Mouse (Mus musculus): ENCODE data around the gene Gm10447.

Gm10447 gene

DNA sequence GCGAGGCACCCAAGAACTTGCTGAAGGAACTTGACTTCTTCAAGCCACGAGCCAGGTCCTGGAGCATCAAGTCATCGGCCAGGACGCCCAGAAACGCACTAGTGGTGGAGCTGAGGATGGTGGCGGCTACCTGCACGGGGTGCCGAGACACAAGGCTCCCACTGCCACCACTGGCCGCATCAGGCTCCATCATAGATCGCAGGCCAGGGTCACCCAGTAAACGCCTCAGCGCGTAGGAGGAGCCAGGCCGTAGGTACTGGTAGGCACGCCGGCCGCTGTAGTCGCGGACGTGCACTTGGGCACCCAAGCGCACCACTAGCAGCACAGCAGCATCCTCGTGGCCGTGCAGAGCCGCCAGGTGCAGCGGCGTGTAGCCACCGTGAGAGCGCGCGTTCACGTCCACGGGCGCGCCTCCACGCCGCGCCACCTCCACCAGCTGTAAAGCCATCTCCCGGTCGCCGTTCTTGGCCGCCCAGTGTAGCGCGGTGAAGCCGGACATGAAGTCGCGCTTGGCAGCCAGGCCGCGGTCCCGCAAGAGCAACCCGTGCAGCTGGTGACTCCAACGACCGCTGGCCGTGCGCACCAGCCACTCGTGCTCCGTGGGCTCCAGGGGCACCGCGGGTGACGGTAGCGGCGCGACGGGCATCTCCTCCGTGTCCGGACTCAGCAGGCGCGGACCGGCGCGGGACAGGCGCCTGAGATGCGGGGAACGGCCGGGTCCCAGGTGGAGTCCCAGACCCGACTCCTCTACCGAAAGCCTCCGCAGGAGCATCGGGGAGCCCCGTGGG, 21.7 kb upstream of the Gm10447 start:
- peak in 1 of 2 experiments; percentile 45 for DNase-seq

DNA sequence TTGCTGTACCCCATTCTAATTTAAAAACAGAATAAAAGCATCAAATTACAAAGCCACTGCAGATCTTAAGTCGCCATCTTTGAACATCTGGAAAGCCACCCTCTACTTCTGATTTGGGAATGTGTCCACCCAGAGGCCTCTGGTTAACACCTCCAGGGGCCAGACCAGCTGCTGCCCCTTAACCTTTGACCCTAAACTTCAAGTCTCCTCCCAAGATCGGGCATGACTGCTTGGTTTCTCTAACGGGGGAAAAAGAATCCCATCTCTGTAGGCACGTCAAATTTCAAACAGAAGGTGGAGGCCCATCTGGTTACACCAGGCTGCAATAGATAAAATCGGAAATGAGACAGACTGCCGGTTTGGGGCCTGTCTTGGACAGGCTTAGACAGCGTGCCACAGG, 20.9 kb upstream of the Gm10447 start:
- no peak for DNase-seq

DNA sequence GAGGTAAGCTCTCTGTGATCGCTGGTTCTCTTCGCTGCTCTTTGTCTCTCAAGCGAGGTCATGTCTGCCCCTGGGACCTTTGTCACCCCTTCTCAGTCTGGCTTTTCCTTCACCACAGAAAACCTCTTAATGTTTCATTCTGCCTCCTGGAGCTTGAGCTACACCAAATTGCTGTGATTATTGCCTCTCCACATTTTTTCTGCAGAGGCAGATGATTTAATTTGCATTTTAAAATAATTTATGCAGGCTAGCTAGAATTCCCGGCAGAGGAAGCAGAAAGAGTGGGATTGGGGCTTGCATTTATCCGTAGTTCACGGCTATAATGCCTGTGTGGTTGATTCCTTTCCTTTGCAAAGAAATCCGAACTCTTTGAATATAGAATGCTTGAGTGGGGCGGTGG, 18.7 kb upstream of the Gm10447 start:
- no peak for DNase-seq

DNA sequence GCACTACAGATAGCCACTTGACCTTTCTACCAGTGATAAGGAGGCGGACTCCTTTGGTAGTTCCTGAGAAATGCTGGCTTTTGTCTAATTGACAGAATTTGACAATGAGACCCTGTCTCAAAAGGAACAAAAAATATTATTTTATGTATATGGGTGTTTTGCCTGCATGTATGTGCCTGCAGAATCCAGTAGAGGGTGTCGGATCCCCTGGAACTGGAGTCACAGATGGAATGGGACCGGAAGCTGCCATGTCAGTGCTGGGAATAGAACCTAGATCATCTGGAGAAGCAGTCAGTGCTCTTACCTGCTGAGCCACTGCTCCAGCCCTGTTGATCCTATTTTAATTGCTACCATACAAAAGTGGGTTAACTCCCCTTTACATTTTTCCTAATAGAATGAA, 15.8 kb upstream of the Gm10447 start:
- no peak for DNase-seq

DNA sequence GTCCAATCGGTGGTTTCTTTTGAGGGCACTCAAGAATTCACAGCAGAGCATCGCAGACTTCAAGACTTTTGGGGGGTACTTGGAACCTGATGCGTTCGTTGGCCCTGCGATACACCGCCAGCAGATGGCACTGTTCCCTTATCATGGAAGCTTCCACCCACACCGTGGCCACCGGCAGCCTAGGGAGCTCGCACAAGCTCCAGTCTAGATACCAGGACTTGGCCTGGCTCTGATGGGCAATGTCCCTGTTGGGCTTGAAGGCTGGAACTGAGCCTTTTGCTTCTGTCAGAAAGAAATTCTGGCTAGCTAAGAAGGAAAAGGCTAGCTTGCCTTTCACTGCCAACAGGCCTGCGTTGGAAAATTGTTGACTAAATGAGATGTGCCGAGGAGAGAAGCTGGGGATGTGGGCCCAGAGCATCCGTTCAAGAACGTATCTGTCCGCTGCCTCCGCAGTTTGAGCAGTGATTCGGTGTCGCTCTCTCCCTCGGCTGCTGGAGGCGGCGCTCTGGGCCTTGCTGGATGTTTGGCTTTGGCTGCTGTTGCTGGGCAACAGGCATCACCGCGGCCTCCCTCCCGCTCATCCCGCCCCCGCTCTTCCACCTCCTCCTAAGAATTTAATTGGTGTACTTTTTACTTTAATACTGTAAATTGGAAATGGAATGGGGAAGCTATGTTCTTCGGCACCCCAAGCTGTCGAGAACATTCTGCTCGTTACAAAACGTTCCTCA, 13.2 kb upstream of the Gm10447 start, which contains the start of gene Gm9837:
TSS of gene Gm9837 (minus strand) at position 512 of the 728 bp plus-strand sequence.
- peak; percentile 87 to 95 for DNase-seq

DNA sequence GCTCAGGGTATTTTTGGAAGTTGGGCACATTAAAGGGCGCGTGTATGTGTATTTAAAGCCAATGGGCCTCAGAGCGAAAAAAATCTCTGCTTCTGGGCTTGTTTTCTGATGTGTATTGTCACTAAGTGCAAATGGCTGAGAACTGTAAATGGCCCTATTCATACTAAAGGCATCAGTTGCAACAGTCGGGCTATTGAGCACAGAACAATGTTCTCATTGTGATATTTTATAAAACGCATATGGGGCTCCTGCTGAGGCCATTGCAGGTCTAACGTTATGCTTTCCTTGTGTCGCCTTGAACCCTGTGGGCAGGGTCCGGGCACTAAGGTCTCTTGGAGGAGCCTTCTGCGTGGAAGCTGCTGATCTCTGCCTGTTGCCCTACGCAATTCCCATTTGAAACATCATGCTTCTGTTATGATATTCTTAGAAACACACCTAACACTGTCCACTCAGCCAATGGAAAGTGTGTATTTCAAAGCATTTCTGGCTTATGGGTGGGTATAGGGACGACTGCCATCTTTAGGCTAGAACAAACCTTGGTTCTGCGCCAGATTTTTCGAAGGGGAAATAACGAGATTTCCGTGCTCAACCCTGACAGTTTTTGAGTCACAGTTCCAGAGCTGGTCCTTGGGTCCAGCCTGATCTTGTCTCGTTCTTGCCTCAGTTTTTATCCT, 12.5 kb upstream of the Gm10447 start:
- DNase-seq: no peak

DNA sequence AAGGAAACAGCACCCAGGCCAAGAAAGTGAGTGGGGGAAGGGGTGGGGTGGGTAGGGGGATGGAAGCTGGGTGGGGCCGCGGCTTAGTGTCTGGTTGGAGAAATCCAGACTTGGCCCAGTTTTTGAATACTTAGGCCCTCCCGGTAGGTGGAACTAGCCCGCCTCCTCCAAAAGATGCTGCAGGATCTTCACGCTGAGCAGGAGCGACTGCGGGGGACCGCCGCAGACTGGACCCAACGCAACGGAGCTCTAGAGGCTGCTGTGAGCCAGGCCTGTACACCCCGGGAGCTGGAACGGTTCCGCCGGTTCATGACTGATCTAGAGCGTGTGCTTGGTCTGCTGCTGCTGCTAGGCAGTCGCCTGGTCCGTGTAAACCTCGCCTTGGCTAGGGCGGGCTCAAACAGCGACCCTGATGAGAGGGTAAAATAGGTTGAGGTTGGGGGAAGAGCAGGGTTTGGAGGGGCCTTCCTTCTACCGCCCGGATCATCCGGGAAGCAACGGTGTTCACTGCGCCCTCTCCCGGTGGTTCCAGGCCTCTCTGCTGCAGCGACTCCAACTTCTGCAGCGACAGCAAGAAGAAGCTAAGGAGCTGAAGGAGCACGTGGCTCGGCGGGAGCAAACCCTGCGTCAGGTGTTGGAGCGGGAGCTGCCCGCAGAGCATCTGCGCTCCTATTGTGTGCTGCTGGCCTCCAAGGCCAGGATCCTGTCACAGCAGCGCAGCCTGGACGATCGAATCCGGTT, 9.5 kb upstream of the Gm10447 start:
- DNase-seq: peak; percentile 76 to 91

DNA sequence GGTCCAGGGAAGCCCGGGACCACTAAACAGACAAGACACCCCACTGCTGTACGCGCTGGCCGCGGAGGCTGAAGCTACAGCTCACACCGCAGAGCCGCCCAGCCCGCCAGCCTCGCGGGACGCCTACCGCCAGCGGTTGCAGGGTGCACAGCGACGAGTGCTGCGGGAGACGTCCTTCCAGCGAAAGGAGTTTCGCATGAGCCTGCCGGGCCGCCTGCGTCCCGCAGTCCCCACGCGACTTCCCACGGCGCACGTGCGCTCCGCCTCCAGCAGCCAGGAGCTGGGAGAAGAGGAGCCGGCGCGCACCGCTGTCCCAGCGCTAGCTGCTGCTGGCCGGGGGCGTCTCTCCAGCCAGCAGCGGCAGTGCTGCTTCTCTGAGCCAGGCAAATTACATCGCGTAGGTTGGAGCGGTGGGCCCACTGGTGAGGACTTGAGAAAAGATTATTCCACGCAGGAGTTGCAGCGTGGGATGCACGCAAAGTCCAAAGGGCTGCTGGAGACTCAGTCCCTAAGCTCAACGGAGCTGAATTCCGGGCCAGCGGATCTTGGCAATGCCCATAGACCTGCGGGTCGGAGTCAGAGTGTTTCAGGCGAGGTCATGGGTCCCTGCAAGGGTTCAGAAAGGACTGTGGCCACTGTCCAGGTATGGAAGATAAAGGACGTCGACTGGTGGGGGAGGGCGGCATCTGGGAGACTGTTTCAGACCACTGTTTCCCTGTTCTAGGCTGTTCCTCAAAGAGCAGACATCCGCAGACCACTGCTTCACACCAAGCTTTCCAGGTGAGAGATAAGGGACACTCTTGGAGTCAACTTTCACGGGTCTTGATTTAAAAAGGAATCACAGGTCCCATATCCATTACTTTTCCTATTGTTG, 6.9 kb upstream of the Gm10447 start:
- peak in 1 of 2 experiments; percentile 56 for DNase-seq

DNA sequence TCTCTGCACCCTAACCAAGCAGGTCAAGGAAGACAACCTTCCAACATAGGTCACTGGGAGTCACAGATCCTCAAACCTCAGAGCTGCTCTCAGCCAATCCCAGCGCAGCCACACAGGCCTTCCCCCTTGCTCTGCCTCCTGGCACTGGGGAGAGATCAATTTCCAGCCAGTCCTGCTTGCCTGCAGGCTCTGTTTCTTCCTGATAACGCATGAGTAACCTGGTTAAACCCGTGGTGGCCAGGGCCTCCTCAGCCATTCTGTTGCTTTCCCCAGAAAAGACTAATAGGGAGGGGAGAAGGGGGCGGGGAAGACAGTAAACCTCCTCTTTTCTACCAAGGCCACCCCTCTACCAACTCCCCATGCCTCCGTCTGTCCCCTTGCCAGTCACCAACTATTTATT, 4.8 kb upstream of the Gm10447 start:
- peak in 1 of 2 experiments; percentile 58 for DNase-seq

DNA sequence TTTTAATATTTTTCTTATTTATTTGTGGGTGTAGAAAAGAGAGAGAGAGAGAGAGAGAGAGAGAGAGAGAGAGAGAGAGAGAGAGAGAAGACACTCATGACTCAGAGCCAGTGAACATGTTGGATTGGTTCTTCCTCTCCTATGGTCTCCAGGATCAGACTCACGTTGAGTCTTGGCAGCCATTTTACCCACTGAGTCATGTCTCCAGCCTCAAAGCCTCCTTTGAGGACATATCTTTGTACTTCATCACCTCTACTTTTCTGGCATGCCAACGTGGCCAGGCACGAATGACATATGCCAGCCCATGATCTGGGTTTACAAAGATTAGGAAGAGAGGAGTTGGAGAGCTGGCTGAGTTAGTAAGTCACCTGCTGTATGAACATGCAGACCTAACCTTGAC, 3.3 kb upstream of the Gm10447 start:
- DNase-seq: no peak

DNA sequence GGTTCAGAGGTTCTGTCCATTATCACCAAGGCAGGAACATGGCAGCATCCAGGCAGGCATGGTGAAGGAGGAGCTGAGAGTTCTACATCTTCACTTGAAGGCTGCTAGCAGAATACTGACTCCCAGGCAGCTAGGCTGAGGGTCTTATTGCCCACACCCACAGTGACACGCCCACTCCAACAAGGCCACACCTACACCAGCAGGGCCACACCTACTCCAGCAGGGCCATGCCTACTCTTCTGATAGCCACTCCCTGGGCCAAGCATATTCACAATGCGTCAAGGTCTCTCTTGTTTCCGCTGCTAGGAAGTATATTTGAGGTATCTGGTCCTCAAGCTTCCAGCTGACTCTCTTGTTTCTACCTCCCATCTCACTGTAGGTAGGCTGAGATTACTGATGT, 2.1 kb upstream of the Gm10447 start:
- DNase-seq: no peak

DNA sequence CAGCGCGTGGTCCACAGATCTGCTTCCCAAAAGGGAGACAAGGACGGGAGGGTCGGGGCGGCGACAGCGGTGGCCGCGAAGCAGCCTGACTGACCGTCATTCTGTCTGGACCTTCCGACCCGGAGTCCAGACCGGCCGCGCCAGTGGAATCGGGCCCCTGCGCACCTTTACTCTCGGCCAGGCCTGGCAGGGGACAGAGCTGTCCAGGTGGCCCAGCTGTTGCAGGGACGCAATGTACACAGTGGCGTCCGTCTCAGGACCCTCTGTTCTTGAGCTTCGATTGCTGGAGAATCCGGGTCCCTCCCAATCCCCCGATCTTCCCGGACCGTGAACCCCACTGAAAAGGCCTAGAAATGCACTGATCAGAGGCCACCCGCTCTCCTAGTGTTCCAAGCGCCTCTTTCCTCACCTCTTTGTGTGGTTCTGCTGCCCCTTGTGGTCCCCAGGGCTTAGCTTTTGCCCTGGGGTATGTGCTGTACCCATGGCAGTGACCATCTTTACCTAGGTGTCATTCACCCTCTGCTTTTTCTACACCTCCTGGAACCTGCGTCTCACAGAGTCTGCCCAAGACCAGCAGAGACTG, 553 bp upstream of the Gm10447 start:
- peak in 1 of 2 experiments; percentile 31 for DNase-seq

DNA sequence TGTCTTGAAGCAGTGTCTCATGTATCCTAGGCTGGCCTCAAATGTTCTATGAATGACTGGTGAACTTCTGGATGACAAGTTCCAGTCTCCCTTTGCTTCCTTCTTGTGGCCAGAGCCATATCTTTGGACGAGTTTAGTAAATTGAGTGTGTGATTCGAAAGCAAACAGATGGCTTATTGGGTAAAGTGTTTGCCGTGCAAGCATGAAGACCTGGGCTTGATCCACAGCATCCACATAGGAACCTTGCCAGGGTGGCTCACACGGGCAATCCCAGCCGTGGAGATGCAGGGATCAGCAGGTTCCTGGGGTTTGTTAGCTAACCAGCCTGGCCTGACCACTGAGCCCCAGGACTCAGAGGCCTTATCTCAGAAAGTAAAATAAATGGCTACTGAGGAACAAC, 3.9 kb downstream of the Gm10447 start:
- no peak for DNase-seq

DNA sequence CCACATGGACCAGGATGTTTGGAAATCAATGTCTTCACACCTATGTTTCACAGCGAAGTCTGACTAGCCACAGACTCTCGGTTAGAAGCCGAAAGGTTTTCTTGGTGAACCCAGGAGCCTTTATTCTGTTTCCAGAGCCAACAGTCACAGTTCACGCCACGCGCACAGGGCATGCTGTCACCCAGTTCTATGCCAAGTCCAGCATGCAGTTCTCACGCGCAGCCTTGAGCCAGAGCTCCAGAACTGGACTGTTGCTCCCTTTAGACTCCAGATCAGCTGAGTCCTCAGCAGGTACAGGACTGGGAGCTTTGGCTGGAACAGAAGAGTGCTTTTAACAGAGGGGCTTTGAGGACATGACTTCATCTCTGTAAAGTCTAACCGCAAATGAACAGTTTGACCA, 4.5 kb downstream of the Gm10447 start:
- DNase-seq: peak in 1 of 2 experiments; percentile 59

DNA sequence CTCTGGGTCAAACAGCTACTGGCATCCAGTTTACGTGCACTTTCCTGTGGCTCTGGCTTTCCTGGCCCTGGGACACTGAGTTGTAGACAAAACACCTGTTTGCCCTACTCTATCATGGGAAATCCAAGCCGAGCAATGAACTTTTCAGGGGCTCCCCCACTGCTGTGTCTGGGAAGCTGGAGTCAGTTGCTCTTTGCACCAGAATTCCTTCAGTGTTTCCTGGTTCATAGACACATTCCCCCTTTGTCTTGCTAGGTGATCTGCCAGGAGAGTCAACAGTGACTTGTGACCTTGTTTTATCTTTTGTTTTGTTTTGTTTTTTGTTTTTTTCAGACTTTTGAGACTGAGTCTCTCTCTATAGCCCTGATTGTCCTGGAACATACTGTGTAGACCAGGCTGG, 5.5 kb downstream of the Gm10447 start:
- no peak for DNase-seq

DNA sequence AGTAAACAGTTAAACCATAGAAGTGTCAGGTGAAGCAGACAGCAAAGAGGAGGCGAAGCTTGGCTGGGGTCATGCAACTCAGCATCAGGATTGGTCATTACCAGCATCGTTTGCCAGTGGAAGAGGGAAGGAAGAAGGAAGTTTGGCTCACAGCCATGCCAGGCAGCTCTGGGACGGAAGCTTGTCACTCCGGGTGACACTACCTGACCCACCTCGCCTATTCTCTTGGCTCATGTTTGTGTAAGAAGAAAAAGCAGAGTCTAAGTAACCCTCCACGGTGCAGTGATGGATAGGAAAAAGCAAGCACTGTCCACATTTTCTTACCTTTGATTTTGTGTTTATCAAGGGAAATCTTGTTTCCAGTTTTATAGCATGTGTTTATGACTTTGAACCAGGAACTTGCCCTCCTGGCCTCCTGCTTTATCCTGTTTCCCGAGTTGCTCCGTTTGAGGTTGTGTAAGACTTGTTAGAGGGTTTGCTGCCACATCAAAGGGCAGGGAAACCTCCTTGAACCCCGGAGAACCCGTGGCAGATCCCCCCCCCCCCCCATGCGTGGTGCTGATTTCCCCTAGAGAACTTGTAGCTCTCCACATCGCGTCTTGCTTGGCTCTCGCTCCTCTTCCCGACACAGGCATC, 6.7 kb downstream of the Gm10447 start:
- peak in 1 of 2 experiments; percentile 27 for DNase-seq

DNA sequence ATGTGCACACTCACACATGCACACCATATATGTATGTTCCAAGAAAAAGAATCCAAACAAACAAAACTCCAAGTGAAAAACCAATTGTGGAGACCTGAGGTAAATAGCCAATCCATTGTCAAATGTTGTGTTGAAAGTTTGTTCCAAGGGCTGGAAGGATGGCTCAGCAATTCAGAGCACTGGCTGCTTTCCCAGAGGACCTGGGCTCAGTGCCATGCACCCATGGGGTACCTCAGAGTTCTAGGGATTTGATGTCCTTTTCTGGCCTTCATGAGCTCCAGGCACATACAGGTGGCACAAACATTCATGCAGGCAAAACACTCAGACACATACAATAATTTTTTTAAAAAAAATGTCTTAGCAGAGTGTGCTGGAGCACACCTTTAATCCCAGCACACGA, 8.4 kb downstream of the Gm10447 start:
- DNase-seq: peak; percentile 83 to 92

DNA sequence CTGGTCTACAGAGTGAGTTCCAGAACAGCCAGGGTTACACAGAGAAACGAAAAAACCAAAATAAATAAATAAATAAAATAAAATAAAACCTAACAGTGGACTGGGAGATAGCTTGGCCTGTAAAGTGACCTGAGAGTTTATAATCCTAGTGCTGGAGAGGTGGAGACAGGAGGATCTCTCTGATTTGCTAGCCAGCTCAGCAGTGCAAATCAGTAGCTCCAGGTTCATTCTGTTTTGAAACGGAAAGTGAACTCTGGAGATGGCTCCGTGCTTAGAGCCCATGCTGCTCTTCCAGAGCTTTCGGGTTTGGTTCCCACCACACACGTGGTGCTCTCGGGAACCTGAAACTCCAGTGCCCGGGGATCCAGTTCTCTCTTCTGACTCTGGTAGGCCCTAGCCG, 8.9 kb downstream of the Gm10447 start:
- no peak for DNase-seq

DNA sequence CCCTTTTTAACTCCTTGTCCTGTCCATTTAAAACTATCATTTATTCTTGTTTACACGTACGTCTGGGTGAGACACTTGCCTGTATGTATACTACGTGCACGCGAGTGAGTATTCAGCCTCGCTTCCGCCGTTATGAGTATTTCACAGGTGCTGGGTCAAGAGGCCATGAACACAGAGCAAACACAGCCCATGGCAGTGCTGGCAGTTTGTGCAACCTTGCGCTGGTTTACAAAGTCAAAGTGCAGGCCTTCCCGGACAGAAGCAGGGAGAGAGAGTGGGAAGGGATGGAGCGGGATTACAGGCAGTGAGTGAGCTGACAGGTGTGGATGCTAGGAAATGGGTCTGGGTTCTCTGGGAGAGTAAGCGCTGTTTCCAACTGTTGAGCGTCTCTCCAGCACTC, 10.7 kb downstream of the Gm10447 start:
- DNase-seq: no peak

DNA sequence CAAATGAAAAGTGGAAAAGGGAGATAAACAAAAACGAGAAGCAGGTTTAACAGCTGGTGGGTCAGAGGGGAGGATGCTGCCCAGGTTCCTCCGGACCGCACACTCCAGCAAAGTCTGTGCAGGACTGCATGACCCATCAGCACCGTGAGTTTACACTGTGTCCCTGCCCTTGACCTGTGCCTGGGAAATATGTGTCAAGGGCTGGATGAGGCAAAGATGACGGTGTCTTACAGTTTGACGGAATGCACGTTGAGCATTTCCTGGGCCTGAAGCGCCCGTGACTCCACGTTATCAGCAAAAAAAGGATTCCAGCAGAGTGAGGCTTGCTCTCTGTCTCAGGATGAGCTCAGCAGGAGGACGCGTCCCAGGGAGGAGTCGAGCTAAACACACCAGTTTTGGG, 11.3 kb downstream of the Gm10447 start:
- no peak for DNase-seq

DNA sequence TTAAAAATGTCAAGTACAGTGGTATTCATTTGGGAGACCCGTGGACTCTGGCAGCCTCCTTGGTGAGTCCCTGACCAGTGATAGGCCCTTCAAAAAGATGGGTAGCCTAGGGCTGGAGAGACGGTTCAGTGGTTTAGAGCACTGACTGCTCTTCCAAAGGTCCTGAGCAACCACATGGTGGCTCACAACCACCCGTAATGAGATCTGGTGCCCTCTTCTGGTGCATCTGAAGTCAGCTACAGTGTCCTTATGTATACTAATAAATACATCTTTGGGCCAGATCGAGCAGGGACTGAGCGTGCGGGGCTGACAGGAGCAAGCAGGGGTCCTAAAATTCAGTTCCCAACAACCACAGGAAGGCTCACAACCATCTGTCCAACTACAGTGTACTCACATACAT, 13.0 kb downstream of the Gm10447 start:
- DNase-seq: peak in 1 of 2 experiments; percentile 70

Measured in kidney, postnatal 36 days (tissue).